Mouse (Mus musculus) T-cell, adult 66 days (primary cell): ENCODE data around the gene Rab11b. TPM values are rescaled to one million over a fixed set of nuclear protein-coding genes. Genes with fewer than 3 reads are reported as not detected.

Source experiments
- total RNA-seq, 2 experiments: library from RNA; stranded (reverse); gene quantifications; 3 replicates in 1 of 2; 4 replicates in 1 of 2; pipeline ENCODE4 v1.2.4; 2023

The Rab11b gene
- 100 to 1,000 TPM; 184 to 198 TPM for total RNA-seq

GRCm38 (mm10) chr17:33760255-33761165 is at the start of gene Rab11b:
Rab11b (minus strand) TSS chr17:33760530.

GRCm38 (mm10) chr17:33781124-33781977 is 21.0 kb upstream of the Rab11b start, which contains the start of gene Angptl4:
Angptl4 (minus strand) TSS chr17:33781830.

GRCm38 (mm10) chr17:33718384-33718881 is 41.9 kb downstream of the Rab11b start, which contains the start of gene March2:
March2 (minus strand) TSS chr17:33718670.

Other genes with a start within 250 kb of the Rab11b start
- 100 to 1,000 TPM; 177 TPM for gene Adamts10, start 236.3 kb downstream of the Rab11b start, total RNA-seq
- 10 to 100 TPM; 44.0 to 50.0 TPM for gene Myo1f, start 204.8 kb downstream of the Rab11b start, total RNA-seq
- gene Zfp414, start 131.4 kb downstream of the Rab11b start, total RNA-seq: 10 to 100 TPM; 50.6 to 60.3 TPM
- gene Pram1, start 122.5 kb downstream of the Rab11b start, total RNA-seq: 1 to 10 TPM; 2.7 to 3.1 TPM
- 100 to 1,000 TPM; 358 to 393 TPM for gene Hnrnpm, start 73.7 kb downstream of the Rab11b start, total RNA-seq
- 10 to 100 TPM; 54.0 to 58.5 TPM for gene March2, start 41.9 kb downstream of the Rab11b start, total RNA-seq
- 1 to 10 TPM in 1 of 2 experiments, under 1 TPM in 1; 0.86 to 1.5 TPM for gene Angptl4, start 21.3 kb upstream of the Rab11b start, total RNA-seq
- gene Kank3, start 50.0 kb upstream of the Rab11b start, total RNA-seq: 1 to 10 TPM; 1.2 TPM
- 1,000 to 10,000 TPM; 4,788 to 5,322 TPM for gene Rps28, start 64.0 kb upstream of the Rab11b start, total RNA-seq
- 100 to 1,000 TPM; 126 to 127 TPM for gene Ndufa7, start 64.0 kb upstream of the Rab11b start, total RNA-seq
- gene Cd320, start 82.6 kb upstream of the Rab11b start, total RNA-seq: 10 to 100 TPM in 1 of 2 experiments, 1 to 10 TPM in 1; 8.5 to 10.7 TPM
- gene Gm7029, start 113.3 kb upstream of the Rab11b start, total RNA-seq: not detected
- 10 to 100 TPM in 1 of 2 experiments, 1 to 10 TPM in 1; 10.0 to 11.2 TPM for gene Kifc1, start 130.1 kb upstream of the Rab11b start, total RNA-seq
- gene Platr17, start 144.6 kb upstream of the Rab11b start, total RNA-seq: under 1 TPM in 1 of 2 experiments, not detected in 1; 0.96 TPM
- gene Daxx, start 148.9 kb upstream of the Rab11b start, total RNA-seq: 10 to 100 TPM; 71.8 to 76.6 TPM
- gene Tapbp, start 155.4 kb upstream of the Rab11b start, total RNA-seq: 100 to 1,000 TPM; 407 to 437 TPM
- 10 to 100 TPM; 33.0 to 33.9 TPM for gene Zbtb22, start 155.4 kb upstream of the Rab11b start, total RNA-seq
- 100 to 1,000 TPM; 153 to 181 TPM for gene Rgl2, start 169.0 kb upstream of the Rab11b start, total RNA-seq
- 10 to 100 TPM; 65.1 to 71.1 TPM for gene Pfdn6, start 179.8 kb upstream of the Rab11b start, total RNA-seq
- 10 to 100 TPM; 67.6 to 67.7 TPM for gene Wdr46, start 180.1 kb upstream of the Rab11b start, total RNA-seq
- 10 to 100 TPM; 14.1 to 16.0 TPM for gene B3galt4, start 191.0 kb upstream of the Rab11b start, total RNA-seq
- gene Vps52, start 195.3 kb upstream of the Rab11b start, total RNA-seq: 10 to 100 TPM; 73.4 to 74.6 TPM
- 1,000 to 10,000 TPM; 2,139 to 2,167 TPM for gene Rps18, start 195.5 kb upstream of the Rab11b start, total RNA-seq
- gene H2-K1, start 239.8 kb upstream of the Rab11b start, total RNA-seq: 1,000 to 10,000 TPM; 5,234 to 5,289 TPM